Mouse (Mus musculus) erythroblast, embryonic 14.5 days (primary cell): Measurements from ENCODE around the gene Ghitm. TPM values are rescaled to one million over a fixed set of nuclear protein-coding genes. Genes with fewer than 3 reads are reported as not detected.

Experiments
- H3K27me3 ChIP-seq: 2 replicates; pipeline ENCODE4 v1.6.1; 2012; ENCODE audit warnings: inconsistent platforms; ENCODE audit not compliant: control insufficient read depth
- H3K36me3 ChIP-seq: 2 replicates; pipeline ENCODE4 v1.6.1; 2012; ENCODE audit warnings: mild to moderate bottlenecking, inconsistent platforms; ENCODE audit not compliant: control insufficient read depth
- H3K4me1 ChIP-seq: 2 replicates; pipeline ENCODE4 v1.6.1; 2012; ENCODE audit warnings: inconsistent platforms; ENCODE audit not compliant: control insufficient read depth
- H3K4me3 ChIP-seq: replicated peaks from 2 replicates; pipeline ENCODE3; 2012; ENCODE audit warnings: moderate library complexity, mild to moderate bottlenecking, inconsistent platforms
- H3K9me3 ChIP-seq: 2 replicates; pipeline ENCODE4 v1.6.1; 2012; ENCODE audit warnings: low read length, inconsistent platforms, mixed read lengths; ENCODE audit not compliant: control insufficient read depth
- GATA1 ChIP-seq: IDR thresholded peaks from 2 replicates; pipeline ENCODE4 v1.6.1; 2012; ENCODE audit warnings: low read length, inconsistent platforms, mixed read lengths
- TAL1 ChIP-seq: IDR thresholded peaks from 3 replicates; pipeline ENCODE4 v1.6.1; 2012; ENCODE audit warnings: low read length, inconsistent platforms, mixed read lengths
- polyA plus RNA-seq: library from polyadenylated mRNA; stranded (reverse); fragments of >175 nt; gene quantifications from 2 replicates; pipeline ENCODE4 v1.2.3, GENCODE M21; 2012

The Ghitm gene
- polyA plus RNA-seq, 1 experiment, result 9.1 TPM

DNA sequence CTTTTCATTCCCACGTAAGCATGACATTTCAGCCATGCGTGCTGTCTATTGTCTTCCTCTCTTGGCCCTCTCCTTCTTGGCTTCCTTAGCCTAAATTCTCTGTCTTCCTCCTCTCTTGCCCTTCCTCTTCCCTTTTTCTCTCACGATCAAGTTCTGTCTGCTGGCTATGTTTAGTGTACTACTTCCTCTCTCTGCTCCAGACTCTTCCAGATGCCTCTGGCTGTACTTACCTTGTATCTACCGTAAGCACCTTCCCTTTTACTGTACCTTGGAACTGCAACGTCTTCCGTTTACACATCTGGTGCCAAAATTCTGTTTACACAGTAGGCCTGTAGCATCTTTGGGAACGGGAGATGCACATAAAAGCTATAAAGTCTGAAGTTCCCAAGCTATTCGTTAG lies 25.6 kb downstream of the Ghitm start:
- Histone ChIP-seq H3K4me1 (no peaks in the 10 kb centered on the region), H3K4me3 (no peak overlapping the region), H3K27me3 (no peaks in the 10 kb centered on the region), H3K9me3 (no peaks in the 10 kb centered on the region), H3K36me3 (no peaks in the 10 kb centered on the region)
- TF ChIP-seq GATA1, result no peak
- no peak for TF ChIP-seq TAL1

DNA sequence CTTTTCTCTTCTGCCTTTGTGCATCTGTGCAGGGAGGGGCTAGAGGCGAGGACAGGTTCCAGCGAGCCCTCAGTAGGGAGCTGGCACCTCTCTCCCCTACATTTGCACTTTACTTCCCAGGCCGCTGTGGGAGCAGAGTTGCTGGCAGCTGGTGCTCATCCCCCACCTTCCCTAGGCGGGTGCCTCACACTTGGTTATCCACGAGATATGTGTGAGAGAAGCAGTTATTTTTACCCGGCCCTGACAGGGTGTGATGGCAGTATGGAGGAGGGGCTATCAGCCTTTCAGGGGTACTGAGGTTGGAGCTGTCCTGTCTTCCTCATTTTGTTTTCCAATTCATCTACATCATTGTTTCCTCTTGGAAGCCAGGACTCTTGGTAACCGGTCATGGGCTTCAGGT lies 29.2 kb downstream of the Ghitm start:
- H3K4me1 ChIP-seq, result no peaks in the 10 kb centered on the region
- TF ChIP-seq GATA1 (no peak), TAL1 (no peak)
- H3K36me3 ChIP-seq, result no peaks in the 10 kb centered on the region
- H3K4me3 ChIP-seq, result no peak overlapping the region
- H3K9me3 ChIP-seq, result no peaks in the 10 kb centered on the region
- H3K27me3 ChIP-seq, result peaks cover 3% of the 10 kb centered on the region; the same call in 1 of the 2 replicates

DNA sequence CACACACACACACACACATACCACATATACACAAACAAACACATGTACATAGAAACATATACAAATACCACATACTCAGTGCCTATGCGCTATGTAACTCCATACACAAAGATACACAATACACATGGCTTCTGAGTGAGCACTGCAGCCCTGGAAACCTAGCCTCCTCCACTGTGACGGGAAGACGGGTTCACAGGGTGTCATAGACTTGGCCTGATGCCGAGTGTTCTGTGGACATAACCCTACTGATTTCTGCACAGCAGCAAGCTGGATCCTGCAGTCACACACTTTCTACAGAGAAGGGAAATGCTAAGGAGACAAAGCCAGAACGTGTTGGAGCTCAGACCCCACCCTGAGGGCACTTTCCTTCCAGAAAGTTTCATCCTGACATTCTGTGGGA lies 30.3 kb downstream of the Ghitm start:
- Histone ChIP-seq H3K4me1 (no peaks in the 10 kb centered on the region), H3K9me3 (no peaks in the 10 kb centered on the region), H3K27me3 (peaks cover 3% of the 10 kb centered on the region; the same call in 1 of the 2 replicates), H3K4me3 (no peak overlapping the region), H3K36me3 (no peaks in the 10 kb centered on the region)
- TF ChIP-seq GATA1 (no peak), TAL1 (no peak)

DNA sequence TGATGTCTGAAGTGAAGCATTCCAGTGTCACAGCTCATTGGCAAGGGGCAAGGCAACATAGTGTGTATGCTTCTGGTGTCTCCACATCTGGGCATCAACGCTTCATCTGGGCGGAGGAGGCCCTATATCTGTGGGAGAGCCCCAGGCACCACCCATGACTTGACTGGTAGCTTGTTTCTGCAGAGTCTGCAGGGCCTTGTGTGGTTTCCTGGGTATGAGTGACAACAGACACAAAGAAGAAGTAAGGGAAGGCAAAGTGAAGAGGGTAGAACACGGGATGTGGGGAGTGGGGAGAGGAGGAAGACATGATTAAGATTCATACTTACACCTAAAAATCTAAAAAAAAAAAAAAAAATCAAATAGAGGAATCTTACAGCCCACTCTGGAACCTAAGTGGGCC lies 32.6 kb downstream of the Ghitm start:
- H3K4me1 ChIP-seq, result no peaks in the 10 kb centered on the region
- peaks cover 23% of the 10 kb centered on the region for H3K27me3 ChIP-seq
- H3K4me3 ChIP-seq, result no peak overlapping the region
- no peak for TF ChIP-seq GATA1
- TF ChIP-seq TAL1, result no peak
- no peaks in the 10 kb centered on the region for H3K36me3 ChIP-seq
- H3K9me3 ChIP-seq, result no peaks in the 10 kb centered on the region

DNA sequence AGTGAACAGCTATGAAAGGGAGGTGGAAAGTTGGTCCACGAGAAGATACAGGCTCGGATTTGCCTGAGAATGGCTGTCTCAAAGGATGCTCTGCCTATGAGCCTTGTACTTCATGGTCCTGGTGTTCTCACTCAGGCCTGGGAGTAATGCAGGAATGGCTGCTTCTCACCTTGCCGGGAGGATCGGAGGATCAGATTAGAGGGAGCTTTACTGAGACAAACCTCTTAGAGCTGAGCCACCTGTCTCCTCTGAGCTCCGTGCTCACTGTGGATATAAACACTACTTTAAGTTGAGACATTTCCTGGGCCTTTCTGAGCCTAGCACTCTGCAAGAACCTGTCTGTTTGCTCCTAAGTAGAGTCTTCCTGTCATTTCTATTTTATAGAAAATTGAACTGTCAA lies 33.5 kb downstream of the Ghitm start:
- peaks cover 31% of the 10 kb centered on the region for H3K27me3 ChIP-seq
- H3K36me3 ChIP-seq, result no peaks in the 10 kb centered on the region
- no peak overlapping the region for H3K4me3 ChIP-seq
- TF ChIP-seq TAL1 (no peak), GATA1 (no peak)
- H3K9me3 ChIP-seq, result no peaks in the 10 kb centered on the region
- H3K4me1 ChIP-seq, result no peaks in the 10 kb centered on the region

DNA sequence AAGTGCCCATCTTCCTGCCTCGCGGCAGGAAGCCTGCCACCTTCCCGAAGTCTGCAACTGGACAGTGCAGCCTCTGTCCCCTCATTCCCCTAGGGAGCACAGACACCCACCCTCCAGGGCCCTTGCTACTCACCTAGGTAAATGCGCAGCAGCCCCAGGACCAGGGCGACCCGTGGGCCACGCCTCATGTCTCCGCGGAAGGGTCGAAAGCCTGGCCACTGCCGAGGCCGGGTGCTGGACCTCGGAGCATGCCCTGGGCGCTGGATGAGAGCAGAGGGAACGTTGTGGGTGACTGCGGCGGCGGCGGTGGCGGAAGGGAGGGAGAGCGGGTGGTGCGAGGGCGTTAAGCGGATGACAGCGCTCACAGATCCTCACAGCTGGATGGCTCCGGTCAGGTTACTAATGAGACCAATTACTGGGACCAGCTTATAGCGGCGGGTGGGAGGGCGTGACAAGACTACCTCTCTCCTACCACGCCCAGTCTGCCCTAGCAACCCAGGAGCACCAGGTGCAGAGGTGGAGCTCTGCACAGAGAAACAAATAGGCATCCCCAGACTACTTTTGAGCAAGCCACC lies 37.0 kb downstream of the Ghitm start, which contains the start of gene Cdhr1:
Gene Cdhr1, minus strand, starts transcription at position 392 of the 575 bp plus-strand sequence.
- no peak for TF ChIP-seq TAL1

DNA sequence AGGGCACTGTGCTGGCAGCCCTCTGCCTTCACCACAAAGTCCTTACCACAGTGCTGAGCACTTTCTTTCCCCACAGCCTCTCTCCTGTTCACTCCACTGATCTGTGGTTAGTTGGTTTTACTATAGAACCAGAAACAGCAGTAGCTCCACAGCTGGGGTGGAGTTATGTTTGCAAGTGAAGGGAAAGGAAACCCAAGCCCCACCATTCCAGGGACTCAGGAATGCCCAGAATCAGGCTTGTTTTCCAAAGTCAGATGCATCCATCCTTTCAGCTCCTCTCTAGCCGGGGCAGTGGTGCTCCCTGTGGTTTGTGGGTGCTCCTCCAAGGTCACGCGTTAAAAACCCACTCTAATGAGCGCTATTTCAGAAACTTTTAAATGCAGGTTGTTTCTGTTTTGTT lies 39.5 kb downstream of the Ghitm start:
- H3K4me3 ChIP-seq, result no peak overlapping the region
- H3K36me3 ChIP-seq, result no peaks in the 10 kb centered on the region
- no peaks in the 10 kb centered on the region for H3K9me3 ChIP-seq
- H3K4me1 ChIP-seq, result no peaks in the 10 kb centered on the region
- peaks cover 27% of the 10 kb centered on the region for H3K27me3 ChIP-seq
- TF ChIP-seq TAL1 (no peak), GATA1 (no peak)

More for the DNA sequence above, 37.0 kb downstream of the Ghitm start, which contains the start of gene Cdhr1:
- Histone ChIP-seq H3K4me3 (no peak within 1 kb of the TSS), H3K9me3 (no peaks in the 10 kb centered on the region), H3K4me1 (no peaks in the 10 kb centered on the region), H3K27me3 (peaks cover 31% of the 10 kb centered on the region), H3K36me3 (no peaks in the 10 kb centered on the region)

DNA sequence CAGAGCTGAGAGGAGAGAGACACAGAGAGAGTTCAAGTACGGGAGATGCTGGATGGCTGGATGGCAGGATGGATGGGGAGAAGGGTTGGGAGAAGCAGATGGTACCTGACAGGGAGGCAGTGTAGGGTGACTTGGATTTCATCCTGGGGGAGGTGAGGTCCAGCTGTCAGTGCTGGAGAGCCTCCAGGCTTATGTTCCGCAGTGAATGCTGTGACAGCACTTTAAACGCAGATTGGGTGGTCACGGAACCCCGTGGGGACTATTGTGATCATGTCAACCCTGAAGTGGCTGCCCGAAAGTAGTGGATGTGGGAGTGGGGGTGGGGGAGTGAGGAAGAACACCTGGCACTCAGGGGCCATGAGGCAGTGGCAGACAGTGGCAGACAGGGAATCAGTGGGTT lies 40.6 kb downstream of the Ghitm start:
- Histone ChIP-seq H3K27me3 (peaks cover 27% of the 10 kb centered on the region), H3K4me1 (no peaks in the 10 kb centered on the region), H3K4me3 (no peak overlapping the region), H3K36me3 (no peaks in the 10 kb centered on the region), H3K9me3 (no peaks in the 10 kb centered on the region)
- TF ChIP-seq TAL1, result no peak
- no peak for TF ChIP-seq GATA1

DNA sequence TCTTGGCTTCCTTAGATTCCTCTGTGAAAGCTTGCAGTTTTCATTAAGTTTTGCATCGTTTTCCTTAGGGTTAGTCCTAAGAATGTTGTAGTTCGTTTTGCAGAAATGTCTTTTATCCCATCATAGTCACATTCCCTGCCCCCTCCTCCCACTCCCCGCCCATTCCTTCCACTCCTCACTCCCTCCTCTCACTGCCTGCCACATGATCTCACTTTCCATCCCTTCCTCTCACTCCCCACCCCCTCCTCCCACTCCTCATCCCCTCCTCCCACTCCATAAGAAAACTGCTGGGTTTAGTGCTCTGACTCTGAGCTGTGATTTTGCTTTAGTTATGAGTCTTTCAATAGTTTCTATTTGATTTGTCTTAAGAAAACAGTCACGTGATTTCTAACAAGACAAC lies 51.3 kb downstream of the Ghitm start:
- TF ChIP-seq TAL1 (no peak), GATA1 (no peak)
- no peaks in the 10 kb centered on the region for H3K4me1 ChIP-seq
- H3K9me3 ChIP-seq, result no peaks in the 10 kb centered on the region
- H3K36me3 ChIP-seq, result no peaks in the 10 kb centered on the region
- no peaks in the 10 kb centered on the region for H3K27me3 ChIP-seq
- no peak overlapping the region for H3K4me3 ChIP-seq

DNA sequence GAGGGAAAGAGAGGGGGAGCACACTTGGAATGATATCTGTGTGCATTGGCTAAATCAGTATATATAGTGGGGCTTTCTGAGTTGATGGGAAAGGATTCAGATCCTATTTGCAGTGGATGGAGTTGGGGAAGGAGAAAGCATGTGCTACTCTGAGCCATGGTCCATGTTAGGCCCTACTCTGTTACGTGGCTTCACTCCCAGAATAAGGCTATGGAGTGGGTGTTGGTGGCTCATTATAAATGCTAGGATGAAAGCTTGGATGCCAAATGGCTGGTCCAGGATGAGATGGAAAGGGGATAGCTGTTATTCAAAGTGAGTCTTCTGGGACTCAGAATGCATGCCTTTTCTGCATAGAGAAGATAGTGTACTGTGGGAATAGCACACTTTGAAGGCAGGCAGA lies 54.3 kb downstream of the Ghitm start:
- Histone ChIP-seq H3K36me3 (no peaks in the 10 kb centered on the region), H3K4me1 (no peaks in the 10 kb centered on the region), H3K27me3 (no peaks in the 10 kb centered on the region), H3K4me3 (no peak overlapping the region), H3K9me3 (no peaks in the 10 kb centered on the region)
- no peak for TF ChIP-seq TAL1
- TF ChIP-seq GATA1, result no peak

Other genes starting within 250 kb of the Ghitm start
- 0.01 and 0.02 TPM in 2 replicates for gene Ccser2, start 166.5 kb downstream of the Ghitm start, polyA plus RNA-seq
- not detected in 2 replicates for gene Rgr, start 86.3 kb downstream of the Ghitm start, polyA plus RNA-seq
- gene Lrit1, start 80.4 kb downstream of the Ghitm start, polyA plus RNA-seq, result not detected in 2 replicates
- not detected in 2 replicates for gene Lrit2, start 67.3 kb downstream of the Ghitm start, polyA plus RNA-seq
- gene Cdhr1, start 36.9 kb downstream of the Ghitm start, polyA plus RNA-seq, result not detected in 2 replicates
- gene 2610528A11Rik, start 21.2 kb downstream of the Ghitm start, polyA plus RNA-seq, result not detected in 2 replicates